Mouse (Mus musculus) midbrain, embryonic 14.5 days (tissue): ENCODE data around the gene Phf20. TPM values are rescaled to one million over a fixed set of nuclear protein-coding genes. Genes with fewer than 3 reads are reported as not detected.

Experiments
- ATAC-seq: fragments of 200-750 bp; cut with Nextera tagmentation; 2 replicates; pipeline ENCODE4 v1.8.0; 2017; ENCODE audit warnings: moderate number of reproducible peaks, moderate library complexity; ENCODE audit not compliant: low FRiP score, low TSS enrichment
- DNase-seq: peaks from one replicate; pipeline ENCODE4 v3.0.0-alpha.2; 2015
- H3K27ac ChIP-seq: fragments of 300-500 bp; sonication (generic); replicated peaks from 2 replicates; pipeline ENCODE4 v1.5.1; 2014; ENCODE audit warnings: mild to moderate bottlenecking, low read depth, low read length, moderate library complexity
- H3K27me3 ChIP-seq: fragments of 300-500 bp; sonication (generic); 2 replicates; pipeline ENCODE4 v1.6.1; 2014; ENCODE audit warnings: low read length, control low read depth, mixed read lengths; ENCODE audit not compliant: control insufficient read depth, insufficient read depth
- H3K36me3 ChIP-seq: fragments of 300-500 bp; sonication (generic); 2 replicates; pipeline ENCODE4 v1.6.1; 2014; ENCODE audit warnings: low read length, control low read depth; ENCODE audit not compliant: control insufficient read depth, insufficient read depth
- H3K4me1 ChIP-seq: fragments of 300-500 bp; sonication (generic); 2 replicates; pipeline ENCODE4 v1.6.1; 2014; ENCODE audit warnings: mild to moderate bottlenecking, antibody characterized with exemption, low read length, control low read depth; ENCODE audit not compliant: control insufficient read depth, insufficient read depth
- H3K4me2 ChIP-seq: fragments of 300-500 bp; sonication (generic); 2 replicates; pipeline ENCODE4 v1.6.1; 2014; ENCODE audit warnings: mild to moderate bottlenecking, low read length, moderate library complexity
- H3K4me3 ChIP-seq: fragments of 300-500 bp; sonication (generic); replicated peaks from 2 replicates; pipeline ENCODE4 v1.5.1; 2014; ENCODE audit warnings: low read depth, low read length
- H3K9ac ChIP-seq: fragments of 300-500 bp; sonication (generic); replicated peaks from 2 replicates; pipeline ENCODE4 v1.6.1; 2014; ENCODE audit warnings: mild to moderate bottlenecking, low read length, moderate library complexity
- H3K9me3 ChIP-seq: fragments of 300-500 bp; sonication (generic); 2 replicates; pipeline ENCODE4 v1.6.1; 2016; ENCODE audit warnings: low read length, control low read depth, mixed read lengths; ENCODE audit not compliant: control insufficient read depth
- WGBS: fragments of 180-500 bp; shearing (Covaris S2); extraction: QIAGEN DNeasy Blood & Tissue Kit; methylation state at CpG from one replicate; pipeline ENCODE4 v1.1.7; 2014; 5-methylcytosine and 5-hydroxymethylcytosine counted together
- polyA plus RNA-seq: library from polyadenylated mRNA; unstranded; fragments of >200 nt; fragmentation: Nextera tagmentation; extraction: Ambion mirVana; gene quantifications from 2 replicates; pipeline ENCODE4 v1.2.1, GENCODE M21; 2014

The Phf20 gene
- polyA plus RNA-seq, 1 experiment from 2014 or later = 120 TPM

DNA sequence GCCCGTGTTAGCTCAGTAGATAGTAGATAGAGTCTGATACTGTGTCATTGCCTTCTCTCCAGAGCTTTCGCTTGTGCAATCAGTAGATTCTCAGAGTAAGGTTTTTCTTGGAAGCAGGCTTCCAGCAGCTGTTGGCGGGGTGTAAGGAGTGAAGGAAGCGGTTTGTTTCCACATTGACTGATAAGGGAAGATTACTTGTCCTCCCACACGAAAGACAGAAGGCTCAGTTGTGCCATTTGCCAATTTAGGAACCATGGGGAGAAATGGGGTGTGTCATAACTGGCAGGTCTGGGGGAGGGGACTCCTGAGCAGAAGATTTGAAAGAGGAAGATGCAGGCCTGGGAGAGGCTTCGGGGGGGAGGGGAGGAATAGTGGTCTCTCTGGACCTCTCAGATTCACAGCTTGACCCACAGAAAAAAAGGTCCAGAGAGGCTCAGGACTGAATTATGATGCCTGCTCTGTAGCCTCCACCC is 127.9 kb downstream of the Phf20 start:
- Histone ChIP-seq H3K9ac (no peak overlapping the region), H3K4me2 (no peak overlapping the region), H3K4me3 (no peak overlapping the region), H3K27me3 (no peaks in the 10 kb centered on the region), H3K9me3 (no peaks in the 10 kb centered on the region), H3K27ac (no peak overlapping the region), H3K4me1 (no peaks in the 10 kb centered on the region), H3K36me3 (no peaks in the 10 kb centered on the region)
- DNase-seq = no peak
- no peak for ATAC-seq
- WGBS = 74% methylated on average over 6 of the region's 6 CpGs

DNA sequence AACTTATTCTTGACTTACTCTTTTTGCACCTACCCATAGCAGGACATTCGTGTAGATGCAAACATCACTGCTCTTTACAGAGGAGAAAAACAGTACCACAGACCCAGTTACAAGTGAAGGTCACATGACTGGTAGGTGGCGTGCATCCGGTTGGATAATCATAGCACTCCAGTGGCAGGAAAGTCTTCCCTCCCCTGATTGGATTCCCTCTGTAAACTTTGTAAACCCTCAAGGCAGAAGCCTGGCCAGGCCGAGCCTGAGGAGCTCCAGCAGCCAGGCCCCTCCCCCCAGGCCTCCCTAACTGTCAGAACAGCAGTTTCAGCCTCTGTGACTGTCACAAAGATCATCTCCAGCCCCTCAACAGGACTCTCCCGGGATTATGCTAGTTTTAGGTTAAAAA is 128.4 kb downstream of the Phf20 start:
- Histone ChIP-seq H3K4me2 (no peak overlapping the region), H3K36me3 (no peaks in the 10 kb centered on the region), H3K4me3 (no peak overlapping the region), H3K9ac (no peak overlapping the region), H3K27ac (no peak overlapping the region), H3K9me3 (no peaks in the 10 kb centered on the region), H3K27me3 (no peaks in the 10 kb centered on the region), H3K4me1 (no peaks in the 10 kb centered on the region)
- 54% methylated on average over 5 of the region's 5 CpGs for WGBS
- ATAC-seq (no peak), DNase-seq (no peak)

DNA sequence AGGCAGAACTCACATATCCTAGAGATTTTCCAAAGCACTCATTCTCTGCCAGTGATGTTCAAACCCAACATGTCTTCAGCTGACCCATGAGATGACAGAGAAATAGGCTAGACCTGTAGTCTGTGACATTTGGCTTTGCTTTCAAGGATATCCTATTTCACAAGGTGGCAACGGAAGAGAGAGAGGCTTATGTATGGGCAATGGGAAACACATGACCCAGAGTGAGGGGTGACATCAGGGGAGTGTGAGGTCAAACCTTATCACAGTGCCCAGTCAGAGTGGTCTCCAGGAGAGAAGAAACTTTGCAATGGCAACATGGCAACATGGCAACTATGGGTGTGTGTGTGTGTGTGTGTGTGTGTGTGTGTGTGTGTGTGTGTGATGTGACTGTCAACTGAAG is 134.4 kb downstream of the Phf20 start:
- Histone ChIP-seq H3K27me3 (no peaks in the 10 kb centered on the region), H3K4me2 (no peak overlapping the region), H3K4me3 (no peak overlapping the region), H3K36me3 (no peaks in the 10 kb centered on the region), H3K9me3 (no peaks in the 10 kb centered on the region), H3K27ac (no peak overlapping the region), H3K4me1 (no peaks in the 10 kb centered on the region), H3K9ac (no peak overlapping the region)
- DNase-seq (no peak), ATAC-seq (no peak)
- WGBS = 86% methylated on average over 1 of the region's 1 CpGs

DNA sequence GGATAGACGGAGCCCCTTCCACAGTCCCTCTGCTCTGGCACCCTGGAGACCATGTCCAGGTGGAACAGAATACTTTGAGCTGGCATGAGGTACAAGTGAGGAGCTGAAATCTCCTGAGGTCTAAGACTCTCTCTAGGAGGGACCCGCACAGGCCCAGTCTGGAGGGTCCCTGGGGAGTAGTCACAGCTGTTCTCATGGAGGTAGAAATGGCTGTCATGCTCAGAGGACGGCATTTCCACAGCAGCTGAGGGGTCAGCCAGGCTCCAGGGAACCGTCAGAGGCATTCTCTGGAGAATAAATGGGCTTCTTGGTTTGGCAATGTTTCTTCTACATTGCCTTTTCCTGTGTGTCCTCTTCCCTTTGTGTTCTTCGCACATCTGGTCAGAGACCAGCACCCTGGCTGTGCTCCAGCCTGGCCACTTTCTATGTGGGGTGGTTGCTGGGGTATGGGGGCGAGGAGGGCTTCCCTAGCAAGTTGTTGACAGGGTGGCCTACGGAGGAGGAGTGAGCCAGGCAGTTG is 135.2 kb downstream of the Phf20 start:
- Histone ChIP-seq H3K4me2 (no peak overlapping the region), H3K9me3 (no peaks in the 10 kb centered on the region), H3K4me3 (no peak overlapping the region), H3K27ac (no peak overlapping the region), H3K4me1 (no peaks in the 10 kb centered on the region), H3K9ac (no peak overlapping the region), H3K36me3 (no peaks in the 10 kb centered on the region), H3K27me3 (no peaks in the 10 kb centered on the region)
- DNase-seq (no peak), ATAC-seq (no peak)
- WGBS = 79% methylated on average over 7 of the region's 7 CpGs

DNA sequence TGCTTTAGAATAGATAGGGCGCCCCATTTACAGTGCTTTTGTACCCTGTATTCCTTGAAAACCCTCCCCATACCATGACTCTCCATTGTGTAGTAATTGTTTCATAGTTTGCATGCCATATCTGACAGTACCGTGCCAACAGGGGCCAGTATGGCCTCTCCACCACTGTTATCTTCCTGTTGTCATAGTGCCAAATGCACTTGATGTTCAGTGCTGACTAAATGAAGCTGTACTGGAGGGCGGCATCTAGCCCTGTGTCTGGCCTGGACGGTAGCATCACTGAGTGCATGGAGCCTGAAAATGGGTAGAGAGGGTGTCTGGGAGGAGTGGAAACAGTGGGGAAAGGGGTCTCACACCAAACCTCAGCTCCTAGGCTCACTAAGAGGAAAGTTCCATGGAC is 143.8 kb downstream of the Phf20 start:
- no peaks in the 10 kb centered on the region for H3K36me3 ChIP-seq
- H3K9ac ChIP-seq = no peak overlapping the region
- no peak overlapping the region for H3K27ac ChIP-seq
- H3K4me1 ChIP-seq = no peaks in the 10 kb centered on the region
- ATAC-seq = no peak
- WGBS = 93% methylated on average over 4 of the region's 4 CpGs
- no peak overlapping the region for H3K4me2 ChIP-seq
- DNase-seq = no peak
- no peak overlapping the region for H3K4me3 ChIP-seq
- H3K9me3 ChIP-seq = no peaks in the 10 kb centered on the region
- no peaks in the 10 kb centered on the region for H3K27me3 ChIP-seq

DNA sequence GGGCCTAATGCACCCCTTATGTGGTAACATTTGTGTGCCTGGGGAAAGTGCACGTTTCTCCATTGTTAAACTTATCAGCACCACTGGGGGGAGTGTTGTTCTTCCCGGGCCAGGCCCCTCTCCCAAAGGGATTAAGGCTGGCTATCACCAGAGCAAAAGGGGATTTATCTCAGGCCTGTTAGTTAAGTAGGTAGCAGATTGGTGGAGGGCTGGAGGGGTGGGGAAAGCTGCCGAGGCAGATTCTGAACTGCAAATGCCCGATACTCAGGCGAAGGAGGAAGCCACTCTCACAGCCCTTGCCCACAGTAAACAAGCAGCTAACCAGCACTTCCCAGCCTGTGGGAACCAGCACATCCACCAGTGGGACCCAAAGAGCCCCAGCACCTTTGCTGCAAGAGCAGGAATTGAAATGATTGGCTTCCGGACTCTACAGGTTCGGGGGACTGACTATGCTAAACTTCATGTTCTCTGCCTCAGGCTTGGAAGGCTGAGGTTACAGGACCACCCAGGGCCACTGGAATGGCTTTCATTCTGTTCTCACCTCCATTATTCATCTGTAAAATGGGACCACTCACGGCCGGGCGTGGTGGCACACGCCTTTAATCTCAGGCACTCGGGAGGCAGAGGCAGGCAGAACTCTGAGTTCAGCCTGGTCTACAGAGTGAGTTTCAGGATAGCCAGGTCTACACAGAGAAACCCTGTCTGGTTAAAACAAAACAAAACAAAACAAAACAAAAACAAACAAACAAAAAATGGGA is 148.7 kb downstream of the Phf20 start:
- peak; percentile 71 for DNase-seq
- Histone ChIP-seq H3K9ac (no peak overlapping the region), H3K27ac (no peak overlapping the region), H3K4me2 (no peak overlapping the region), H3K36me3 (no peaks in the 10 kb centered on the region), H3K9me3 (no peaks in the 10 kb centered on the region), H3K4me1 (no peaks in the 10 kb centered on the region), H3K4me3 (no peak overlapping the region), H3K27me3 (no peaks in the 10 kb centered on the region)
- ATAC-seq = no peak
- WGBS = 54% methylated on average over 12 of the region's 12 CpGs

DNA sequence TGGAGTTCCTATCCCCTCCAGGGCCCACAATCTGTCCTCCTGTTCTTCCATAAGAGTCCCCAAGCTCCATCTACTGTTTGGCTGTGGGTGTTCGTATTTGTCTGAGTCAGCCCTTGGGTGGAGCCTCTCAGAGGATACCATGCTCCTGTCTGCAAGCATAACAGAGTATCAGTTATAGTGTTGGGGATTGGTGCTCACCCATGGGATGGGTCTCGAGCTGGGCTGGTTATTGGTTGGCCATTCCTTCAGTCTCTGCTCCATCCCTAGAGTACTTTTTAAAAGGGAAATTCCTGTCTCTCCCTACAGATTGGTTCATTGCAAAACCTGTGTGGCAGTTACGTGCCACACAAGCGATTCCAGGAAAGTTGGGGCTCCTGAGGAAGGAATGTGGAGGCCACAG is 152.5 kb downstream of the Phf20 start:
- Histone ChIP-seq H3K4me1 (0 out of 2 replicates have a peak, but pooled peaks cover 3% of the 10 kb centered on the region), H3K27ac (no peak overlapping the region), H3K27me3 (no peaks in the 10 kb centered on the region), H3K36me3 (no peaks in the 10 kb centered on the region), H3K4me2 (no peak overlapping the region), H3K9ac (no peak overlapping the region), H3K4me3 (no peak overlapping the region), H3K9me3 (no peaks in the 10 kb centered on the region)
- WGBS = 85% methylated on average over 4 of the region's 4 CpGs
- ATAC-seq (no peak), DNase-seq (no peak)

DNA sequence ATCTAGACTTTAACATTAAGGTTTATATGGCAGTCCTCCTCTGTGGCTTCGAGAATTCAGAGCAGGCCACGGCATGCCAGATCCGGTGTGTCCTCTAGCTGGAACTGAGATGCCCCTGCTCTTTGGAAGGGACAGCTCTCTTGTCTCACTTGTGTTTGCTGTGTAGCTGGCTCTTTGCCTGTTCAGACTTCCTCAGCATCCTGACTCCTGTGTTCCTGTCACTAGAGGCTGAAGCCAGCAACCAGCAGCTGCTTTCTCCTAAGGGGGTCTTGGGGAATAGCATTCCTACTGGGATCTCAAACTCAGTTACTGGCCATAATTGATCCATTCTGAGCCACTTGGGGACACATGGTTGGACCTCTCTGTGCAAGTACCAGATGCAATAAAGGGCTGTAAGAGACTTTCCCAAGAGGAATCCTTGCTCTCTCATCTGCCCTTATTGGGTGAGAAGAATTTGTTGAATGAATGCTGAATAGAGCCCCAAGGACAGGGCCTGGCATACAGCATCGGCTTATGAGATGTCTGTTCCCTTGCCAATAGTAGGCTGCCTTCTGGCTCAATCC is 153.1 kb downstream of the Phf20 start:
- Histone ChIP-seq H3K9ac (no peak overlapping the region), H3K36me3 (no peaks in the 10 kb centered on the region), H3K4me2 (no peak overlapping the region), H3K4me3 (no peak overlapping the region), H3K9me3 (no peaks in the 10 kb centered on the region), H3K27me3 (no peaks in the 10 kb centered on the region), H3K4me1 (0 out of 2 replicates have a peak, but pooled peaks cover 3% of the 10 kb centered on the region), H3K27ac (no peak overlapping the region)
- no peak for DNase-seq
- no peak for ATAC-seq
- WGBS = 83% methylated on average over 4 of the region's 4 CpGs

DNA sequence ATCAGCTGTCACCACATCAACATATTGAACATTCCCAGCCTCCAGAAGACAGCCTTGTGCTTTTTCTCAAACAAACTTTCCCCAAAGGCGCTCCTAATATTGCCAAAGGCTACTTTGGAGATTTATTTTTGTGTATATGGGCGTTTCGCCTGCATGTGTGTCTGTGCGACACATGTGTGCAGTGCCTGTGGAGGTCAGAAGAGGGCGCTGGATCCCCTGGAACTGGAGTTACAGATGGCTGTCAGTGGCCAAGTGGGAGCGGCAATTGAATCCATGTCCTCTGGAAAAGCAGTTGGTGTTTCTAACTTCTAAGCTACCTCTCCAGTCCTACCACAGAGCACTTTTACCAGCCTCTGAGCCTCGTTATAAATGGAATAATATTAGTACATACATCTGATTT is 155.0 kb downstream of the Phf20 start:
- 87% methylated on average over 7 of the region's 7 CpGs for WGBS
- Histone ChIP-seq H3K27me3 (no peaks in the 10 kb centered on the region), H3K27ac (no peak overlapping the region), H3K4me2 (no peak overlapping the region), H3K9ac (no peak overlapping the region), H3K4me1 (peaks cover 3% of the 10 kb centered on the region; the same call in 1 of the 2 replicates), H3K36me3 (no peaks in the 10 kb centered on the region), H3K4me3 (no peak overlapping the region), H3K9me3 (no peaks in the 10 kb centered on the region)
- ATAC-seq (no peak), DNase-seq (no peak)
